Mouse (Mus musculus) forebrain, embryonic 13.5 days (tissue): ENCODE measurements around the gene Fam124b. TPM values are rescaled to one million over a fixed set of nuclear protein-coding genes. Genes with fewer than 3 reads are reported as not detected.

Source experiments
- ATAC-seq: fragments of 200-750 bp; cut with Nextera tagmentation; 2 replicates; pipeline ENCODE4 v1.8.0; 2017
- H3K27ac ChIP-seq: fragments of 300-500 bp; sonication (generic); 2 replicates; pipeline ENCODE4 v1.5.1; 2015; ENCODE audit warnings: inconsistent platforms, mild to moderate bottlenecking, moderate library complexity
- H3K27me3 ChIP-seq: fragments of 300-500 bp; sonication (generic); 2 replicates; pipeline ENCODE4 v1.6.1; 2015; ENCODE audit warnings: mild to moderate bottlenecking, inconsistent platforms
- H3K36me3 ChIP-seq: fragments of 300-500 bp; sonication (generic); 2 replicates; pipeline ENCODE4 v1.6.1; 2015; ENCODE audit warnings: mild to moderate bottlenecking, inconsistent platforms; ENCODE audit not compliant: poor library complexity, severe bottlenecking
- H3K4me1 ChIP-seq: fragments of 300-500 bp; sonication (generic); 2 replicates; pipeline ENCODE4 v1.6.1; 2015; ENCODE audit warnings: inconsistent platforms
- H3K4me2 ChIP-seq: fragments of 300-500 bp; sonication (generic); 2 replicates; pipeline ENCODE4 v1.6.1; 2015; ENCODE audit warnings: inconsistent platforms, mild to moderate bottlenecking, moderate library complexity
- H3K4me3 ChIP-seq: fragments of 300-500 bp; sonication (generic); 2 replicates; pipeline ENCODE4 v1.5.1; 2015; ENCODE audit warnings: mild to moderate bottlenecking, inconsistent platforms
- H3K9ac ChIP-seq: fragments of 300-500 bp; sonication (generic); 2 replicates; pipeline ENCODE4 v1.6.1; 2015; ENCODE audit warnings: mild to moderate bottlenecking, inconsistent platforms
- H3K9me3 ChIP-seq: fragments of 300-500 bp; sonication (generic); replicated peaks from 2 replicates; pipeline ENCODE4 v1.6.1; 2016; ENCODE audit warnings: inconsistent platforms
- WGBS: fragments of 180-500 bp; shearing (Covaris S2); methylation state at CpG from one replicate; pipeline ENCODE4 v1.1.7; 2015; 5-methylcytosine and 5-hydroxymethylcytosine counted together
- polyA plus RNA-seq: library from polyadenylated mRNA; unstranded; fragments of >200 nt; fragmentation: Nextera tagmentation; extraction: Ambion mirVana; gene quantifications from 2 replicates; pipeline ENCODE4 v1.2.1, GENCODE M21; 2015

Gene Fam124b
- 0.08 and 0.39 TPM in 2 replicates for polyA plus RNA-seq

DNA sequence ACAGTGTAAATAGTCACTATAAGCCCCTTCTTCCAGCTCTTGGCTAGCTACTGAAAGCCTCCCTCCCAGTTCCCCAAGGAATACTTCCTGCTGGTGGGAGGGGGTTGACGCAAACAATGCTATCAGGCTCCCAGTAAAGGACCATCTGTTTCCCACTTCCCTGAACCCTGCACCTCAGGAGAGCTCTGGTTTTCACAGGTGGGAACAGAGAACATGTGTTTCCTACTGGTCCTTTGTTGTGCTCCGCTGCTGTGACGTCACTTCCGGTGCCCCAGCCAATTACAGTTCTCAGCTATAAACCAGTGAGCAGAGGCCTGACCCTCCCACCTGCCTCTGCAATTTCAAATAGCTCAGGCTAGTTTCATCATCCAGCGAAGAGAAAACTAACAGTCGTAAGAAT, at the start of gene Fam124b:
Gene Fam124b (minus strand): TSS at position 206 of the 400 bp plus-strand sequence.
- Histone ChIP-seq H3K4me3 (no peak within 1 kb of the TSS), H3K27ac (no peak within 1 kb of the TSS), H3K4me2 (no peak within 1 kb of the TSS), H3K9me3 (no peaks in the 10 kb centered on the region), H3K9ac (no peak within 1 kb of the TSS), H3K4me1 (no peaks in the 10 kb centered on the region), H3K36me3 (no peaks in the 10 kb centered on the region), H3K27me3 (no peaks in the 10 kb centered on the region)
- peak; percentile 51; the same call in 1 of the 2 replicates for ATAC-seq
- 81% methylated on average over 6 of the region's 6 CpGs for WGBS

GRCm38 (mm10) chr1:80260443-80260842, 42.2 kb upstream of the Fam124b start:
- WGBS = 70% methylated on average over 1 of the region's 1 CpGs
- H3K4me1 ChIP-seq = no peaks in the 10 kb centered on the region
- H3K9me3 ChIP-seq = no peaks in the 10 kb centered on the region
- H3K27ac ChIP-seq = no peak overlapping the region
- ATAC-seq = no peak
- no peaks in the 10 kb centered on the region for H3K27me3 ChIP-seq
- H3K4me2 ChIP-seq = no peak overlapping the region
- H3K9ac ChIP-seq = no peak overlapping the region
- H3K36me3 ChIP-seq = no peaks in the 10 kb centered on the region
- no peak overlapping the region for H3K4me3 ChIP-seq

GRCm38 (mm10) chr1:80258632-80259031, 40.4 kb upstream of the Fam124b start:
- Histone ChIP-seq H3K9ac (no peak overlapping the region), H3K4me3 (no peak overlapping the region), H3K9me3 (no peaks in the 10 kb centered on the region), H3K27me3 (no peaks in the 10 kb centered on the region), H3K36me3 (no peaks in the 10 kb centered on the region), H3K4me1 (no peaks in the 10 kb centered on the region), H3K27ac (no peak overlapping the region), H3K4me2 (no peak overlapping the region)
- 81% methylated on average over 4 of the region's 4 CpGs for WGBS
- peak; percentile 7; the same call in 1 of the 2 replicates for ATAC-seq

GRCm38 (mm10) chr1:80253309-80253708, 35.0 kb upstream of the Fam124b start:
- ATAC-seq = 0 out of 2 replicates have a peak, but pooled peaks have one; percentile 21
- Histone ChIP-seq H3K9me3 (no peaks in the 10 kb centered on the region), H3K4me1 (no peaks in the 10 kb centered on the region), H3K36me3 (no peaks in the 10 kb centered on the region), H3K27ac (no peak overlapping the region), H3K27me3 (no peaks in the 10 kb centered on the region), H3K4me3 (no peak overlapping the region), H3K4me2 (no peak overlapping the region), H3K9ac (no peak overlapping the region)

- WGBS = 93% methylated on average over 5 of the region's 5 CpGs
- Histone ChIP-seq H3K36me3 (no peaks in the 10 kb centered on the region), H3K4me2 (no peak overlapping the region), H3K9ac (no peak overlapping the region), H3K9me3 (no peaks in the 10 kb centered on the region), H3K27ac (no peak overlapping the region), H3K4me1 (no peaks in the 10 kb centered on the region), H3K4me3 (no peak overlapping the region), H3K27me3 (no peaks in the 10 kb centered on the region)
- ATAC-seq = no peak
Measured at GRCm38 (mm10) chr1:80250247-80250646, 32.0 kb upstream of the Fam124b start.

- Histone ChIP-seq H3K9me3 (no peaks in the 10 kb centered on the region), H3K27ac (no peak overlapping the region), H3K4me3 (no peak overlapping the region), H3K4me1 (no peaks in the 10 kb centered on the region), H3K27me3 (no peaks in the 10 kb centered on the region), H3K36me3 (no peaks in the 10 kb centered on the region), H3K4me2 (no peak overlapping the region), H3K9ac (no peak overlapping the region)
- ATAC-seq = no peak
Measured at GRCm38 (mm10) chr1:80247131-80247530, 28.9 kb upstream of the Fam124b start.

GRCm38 (mm10) chr1:80244123-80244522, 25.9 kb upstream of the Fam124b start:
- Histone ChIP-seq H3K4me3 (no peak overlapping the region), H3K9me3 (no peaks in the 10 kb centered on the region), H3K36me3 (no peaks in the 10 kb centered on the region), H3K4me2 (no peak overlapping the region), H3K9ac (no peak overlapping the region), H3K27me3 (peaks cover 6% of the 10 kb centered on the region; the same call in 1 of the 2 replicates), H3K4me1 (peaks cover 5% of the 10 kb centered on the region; the same call in 1 of the 2 replicates), H3K27ac (no peak overlapping the region)
- ATAC-seq = no peak
- WGBS = 78% methylated on average over 3 of the region's 3 CpGs

GRCm38 (mm10) chr1:80241579-80241978, 23.3 kb upstream of the Fam124b start:
- WGBS = 94% methylated on average over 6 of the region's 6 CpGs

DNA sequence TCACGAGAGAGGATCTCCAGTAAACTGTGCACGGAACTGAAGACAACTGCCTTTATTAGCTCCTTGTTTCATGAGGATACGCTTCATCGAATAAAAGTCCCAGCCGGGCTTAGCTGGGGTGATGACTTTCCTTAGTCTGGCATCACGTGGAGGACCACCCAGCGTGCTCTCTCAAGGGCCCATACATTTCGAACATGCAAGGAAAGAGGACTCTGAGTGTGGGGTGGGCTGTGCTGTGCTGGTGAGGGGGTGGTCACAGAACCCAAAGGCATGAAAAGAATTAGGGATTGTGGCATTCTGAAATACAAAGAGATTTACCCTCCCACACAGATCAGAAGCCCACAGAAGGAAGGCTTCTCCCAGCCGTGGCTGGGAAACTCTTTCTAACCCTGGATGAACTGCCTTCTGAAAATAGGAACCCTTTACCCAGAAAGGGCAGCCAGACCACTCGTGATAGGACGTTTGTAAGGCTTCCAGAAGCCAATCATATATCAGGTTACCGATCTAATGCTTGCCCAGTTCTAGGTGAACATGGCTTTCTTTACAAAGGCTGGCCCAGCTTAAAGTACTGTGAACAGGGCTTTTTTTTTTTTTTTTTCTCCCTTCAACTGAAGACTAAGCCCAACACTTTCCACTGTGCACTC, 21.9 kb upstream of the Fam124b start:
- no peak overlapping the region for H3K4me2 ChIP-seq
- no peak overlapping the region for H3K4me3 ChIP-seq
- H3K9ac ChIP-seq = no peak overlapping the region
- H3K4me1 ChIP-seq = peaks cover 27% of the 10 kb centered on the region
- peaks cover 6% of the 10 kb centered on the region; the same call in 1 of the 2 replicates for H3K27me3 ChIP-seq
- H3K27ac ChIP-seq = no peak overlapping the region
- no peaks in the 10 kb centered on the region for H3K9me3 ChIP-seq
- no peak for ATAC-seq
- H3K36me3 ChIP-seq = no peaks in the 10 kb centered on the region
- 13% methylated on average over 12 of the region's 12 CpGs for WGBS

More at GRCm38 (mm10) chr1:80241579-80241978, 23.3 kb upstream of the Fam124b start:
- Histone ChIP-seq H3K27me3 (peaks cover 6% of the 10 kb centered on the region; the same call in 1 of the 2 replicates), H3K27ac (no peak overlapping the region), H3K9ac (no peak overlapping the region), H3K36me3 (no peaks in the 10 kb centered on the region), H3K9me3 (no peaks in the 10 kb centered on the region), H3K4me2 (no peak overlapping the region), H3K4me1 (peaks cover 17% of the 10 kb centered on the region), H3K4me3 (no peak overlapping the region)
- ATAC-seq = no peak

DNA sequence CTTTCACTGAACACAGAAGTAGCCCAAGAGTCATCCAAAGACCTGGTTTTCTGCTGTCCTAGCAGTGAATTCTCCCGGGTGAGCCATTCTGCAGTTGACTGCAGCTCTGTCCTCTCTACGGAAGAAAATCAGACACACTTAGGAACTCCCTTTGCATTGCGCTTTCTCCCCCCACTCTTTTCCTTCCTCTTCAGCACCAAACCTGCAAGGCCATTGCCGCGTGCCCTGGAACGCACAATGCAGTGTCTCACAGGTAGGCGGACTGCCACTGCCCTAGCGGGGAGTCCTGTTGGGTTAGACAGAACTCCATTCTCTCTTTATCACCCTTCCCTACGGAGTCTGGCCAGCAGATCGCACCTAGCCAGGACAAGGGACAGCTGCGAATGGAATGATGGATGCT, 21.2 kb upstream of the Fam124b start:
- no peak overlapping the region for H3K27ac ChIP-seq
- WGBS = 76% methylated on average over 11 of the region's 11 CpGs
- no peak overlapping the region for H3K9ac ChIP-seq

DNA sequence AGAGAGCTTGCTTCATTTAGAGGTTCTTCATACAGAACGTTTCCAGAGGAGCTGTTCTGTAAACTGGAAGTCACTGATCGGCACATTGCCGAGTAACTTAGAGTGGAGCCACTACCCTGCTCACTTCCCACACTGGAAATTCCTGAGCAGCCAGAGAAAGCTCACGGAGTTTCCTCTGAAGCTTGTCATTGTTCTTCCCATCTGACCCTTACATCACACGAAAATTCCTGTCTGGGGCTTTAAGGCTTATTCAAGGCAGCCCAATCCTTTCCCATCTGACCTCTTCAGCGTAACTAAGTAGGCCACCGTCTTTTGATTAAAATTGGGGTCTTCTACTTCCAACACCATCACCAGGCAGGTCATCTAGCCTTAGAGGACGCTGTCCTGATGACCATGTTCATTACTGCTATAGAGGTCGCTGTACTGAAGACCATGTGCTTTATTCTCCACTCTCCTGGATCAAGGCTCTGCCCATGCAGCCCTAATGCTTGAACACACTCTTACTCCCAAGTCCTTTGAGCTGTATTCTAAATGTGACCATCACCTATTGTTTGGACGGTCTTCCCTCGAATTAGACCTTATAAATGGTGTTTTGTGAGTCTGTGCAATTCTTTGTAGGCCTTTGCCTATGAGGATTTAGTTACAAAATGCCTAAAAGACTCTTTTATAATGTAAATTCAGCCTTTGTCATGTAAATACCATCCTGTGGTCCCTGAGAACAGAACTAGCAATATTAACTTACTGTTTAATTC, 18.9 kb upstream of the Fam124b start:
- 28% methylated on average over 11 of the region's 11 CpGs for WGBS
- H3K4me3 ChIP-seq = no peak overlapping the region
- H3K9ac ChIP-seq = no peak overlapping the region
- H3K27me3 ChIP-seq = peaks cover 6% of the 10 kb centered on the region; the same call in 1 of the 2 replicates
- peak; percentile 65; the same call in 1 of the 2 replicates for ATAC-seq
- no peak overlapping the region for H3K27ac ChIP-seq
- H3K9me3 ChIP-seq = no peaks in the 10 kb centered on the region
- H3K36me3 ChIP-seq = no peaks in the 10 kb centered on the region
- H3K4me1 ChIP-seq = peaks cover 27% of the 10 kb centered on the region
- no peak overlapping the region for H3K4me2 ChIP-seq

More for the DNA sequence above, 21.2 kb upstream of the Fam124b start:
- no peak overlapping the region for H3K4me3 ChIP-seq
- H3K4me1 ChIP-seq = peaks cover 27% of the 10 kb centered on the region
- no peak overlapping the region for H3K4me2 ChIP-seq
- ATAC-seq = no peak
- peaks cover 6% of the 10 kb centered on the region; the same call in 1 of the 2 replicates for H3K27me3 ChIP-seq
- no peaks in the 10 kb centered on the region for H3K9me3 ChIP-seq
- H3K36me3 ChIP-seq = no peaks in the 10 kb centered on the region

DNA sequence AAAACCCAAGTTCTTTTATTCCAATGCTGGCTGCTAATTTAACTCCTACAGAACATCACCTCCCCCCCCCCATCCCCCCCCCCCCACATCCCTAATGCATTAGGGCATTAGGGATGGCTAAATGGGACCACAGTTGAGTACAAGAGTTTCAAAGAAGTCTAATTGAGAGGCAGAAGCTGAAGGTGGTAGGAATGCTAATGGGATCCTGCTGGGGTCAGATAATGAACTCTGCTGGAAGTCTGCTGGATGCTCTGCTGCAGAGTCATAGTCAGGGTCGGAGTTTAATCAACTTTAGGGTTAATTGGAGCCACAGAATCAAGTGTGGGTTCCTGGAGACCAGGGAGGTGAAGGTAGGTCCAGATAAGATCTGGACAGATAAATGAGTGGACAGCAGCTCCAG, 17.9 kb upstream of the Fam124b start:
- Histone ChIP-seq H3K36me3 (no peaks in the 10 kb centered on the region), H3K9ac (no peak overlapping the region), H3K4me3 (no peak overlapping the region), H3K4me1 (peaks cover 27% of the 10 kb centered on the region), H3K4me2 (no peak overlapping the region), H3K9me3 (no peaks in the 10 kb centered on the region), H3K27ac (no peak overlapping the region), H3K27me3 (peaks cover 6% of the 10 kb centered on the region; the same call in 1 of the 2 replicates)
- no peak for ATAC-seq
- WGBS = 0% methylated on average over 1 of the region's 1 CpGs
